Mouse (Mus musculus): Measurements from ENCODE around the gene Pex16.

Pex16 gene

GRCm38 (mm10) chr2:92374514-92374913, at the start of gene Pex16, which contains the start of gene Large2:
Pex16 (plus strand) TSS chr2:92374676.
Large2 (minus strand) TSS chr2:92374869.
- DNase-seq, result peak; percentile 47 to 54

GRCm38 (mm10) chr2:92325676-92326075, 48.8 kb upstream of the Pex16 start:
- DNase-seq, result no peak

GRCm38 (mm10) chr2:92326221-92326620, 48.3 kb upstream of the Pex16 start:
- DNase-seq, result no peak

GRCm38 (mm10) chr2:92327601-92328000, 46.9 kb upstream of the Pex16 start:
- no peak for DNase-seq

GRCm38 (mm10) chr2:92328206-92328605, 46.3 kb upstream of the Pex16 start:
- no peak for DNase-seq

- DNase-seq, result peak; percentile 52 to 56
These were observed 43.6 kb upstream of the Pex16 start for GRCm38 (mm10) chr2:92330840-92331239.

- peak; percentile 29 to 34 for DNase-seq
These were observed 43.1 kb upstream of the Pex16 start for GRCm38 (mm10) chr2:92331410-92331809.

- DNase-seq, result no peak
These were observed 42.6 kb upstream of the Pex16 start for GRCm38 (mm10) chr2:92331871-92332270.

GRCm38 (mm10) chr2:92342418-92342817, 32.1 kb upstream of the Pex16 start:
- DNase-seq, result no peak

- no peak for DNase-seq
These were observed 27.3 kb upstream of the Pex16 start for GRCm38 (mm10) chr2:92347191-92347590.

GRCm38 (mm10) chr2:92349589-92350425, 24.7 kb upstream of the Pex16 start:
- DNase-seq, result no peak

- no peak for DNase-seq
These were observed 23.8 kb upstream of the Pex16 start for GRCm38 (mm10) chr2:92350686-92351085.

- no peak for DNase-seq
These were observed 21.1 kb upstream of the Pex16 start for GRCm38 (mm10) chr2:92353402-92353801.

GRCm38 (mm10) chr2:92354224-92354623, 20.3 kb upstream of the Pex16 start:
- DNase-seq, result no peak

- no peak for DNase-seq
These were observed 15.2 kb upstream of the Pex16 start for GRCm38 (mm10) chr2:92359301-92359700.

- no peak for DNase-seq
These were observed 14.2 kb upstream of the Pex16 start for GRCm38 (mm10) chr2:92360186-92360823.

GRCm38 (mm10) chr2:92360893-92361292, 13.6 kb upstream of the Pex16 start:
- no peak for DNase-seq

- no peak for DNase-seq
These were observed 12.7 kb upstream of the Pex16 start for GRCm38 (mm10) chr2:92361795-92362194.

- no peak for DNase-seq
These were observed 11.8 kb upstream of the Pex16 start for GRCm38 (mm10) chr2:92362571-92363228.

- no peak for DNase-seq
These were observed 10.4 kb upstream of the Pex16 start for GRCm38 (mm10) chr2:92364086-92364485.

GRCm38 (mm10) chr2:92365568-92365967, 8.9 kb upstream of the Pex16 start:
- DNase-seq, result no peak

GRCm38 (mm10) chr2:92367383-92368029, 7.0 kb upstream of the Pex16 start:
- no peak for DNase-seq

- no peak for DNase-seq
These were observed 4.1 kb upstream of the Pex16 start for GRCm38 (mm10) chr2:92370375-92370774.
